ENCODE assay signal across 9 mouse cellular contexts in genomic region chr6:91160399-91160798, GRCm38 (mm10). TPM values are rescaled to one million over a fixed set of nuclear protein-coding genes. Genes with fewer than 3 reads are reported as not detected.
A peak's percentile ranks its signal among the peaks of the same experiment; 100 is the strongest.
DNase-seq lines count a peak whose midpoint lies in the region; ATAC-seq lines count a peak whose summit lies in the region.
"Had no signal": no experiment of that assay in that cellular context is flagged by ENCODE, and none has a peak within 500 bp of the region (broad histone marks: within the 10 kb centered on the region; RNA-seq: fewer than 3 reads in every experiment).

No protein-coding gene starts in this region.

- 0 out of 2 replicates have a peak, but pooled peaks cover 4% of the 10 kb centered on the region for H3K36me3 ChIP-seq in embryonic facial prominence, embryonic 15.5 days
- H3K36me3 ChIP-seq in midbrain, embryonic 15.5 days (replicated peaks), result no peaks in the 10 kb centered on the region

- H3K4me2 ChIP-seq in embryonic facial prominence, embryonic 15.5 days (replicated peaks), result no peak overlapping the region
- 0 out of 2 replicates have a peak overlapping the region, but pooled peaks have one; percentile 10 for H3K4me2 ChIP-seq in midbrain, embryonic 15.5 days

- intact Hi-C loops in heart, postnatal 14 days (cut with DNase I), result no loop called here

- WGBS in embryonic facial prominence, embryonic 15.5 days, result 39% methylated on average over 3 of the region's 3 CpGs
- WGBS in midbrain, embryonic 15.5 days, result 33% methylated on average over 3 of the region's 3 CpGs

- H3K4me3 ChIP-seq in embryonic facial prominence, embryonic 15.5 days (replicated peaks), result no peak overlapping the region
- no peak overlapping the region for H3K4me3 ChIP-seq in midbrain, embryonic 15.5 days

- H3K9me3 ChIP-seq in embryonic facial prominence, embryonic 15.5 days (replicated peaks), result no peaks in the 10 kb centered on the region
- H3K9me3 ChIP-seq in midbrain, embryonic 15.5 days, result no peaks in the 10 kb centered on the region

- H3K27ac ChIP-seq in embryonic facial prominence, embryonic 15.5 days (replicated peaks), result peak overlapping the region; percentile 66
- peak overlapping the region; percentile 64 for H3K27ac ChIP-seq in midbrain, embryonic 15.5 days

- DNase-seq in urinary bladder, postnatal 14 days (ENCODE audit: low spot score), result peak; percentile 58
- no peak for DNase-seq in urinary bladder, adult 2 months (ENCODE audit: low spot score)
- DNase-seq in heart, postnatal 14 days, result peak; percentile 58 to 62
- peak; percentile 51 to 61 for DNase-seq in layer of hippocampus, postnatal 10 days (ENCODE audit: low spot score in 2 of 2)
- DNase-seq in spleen, postnatal 14 days (ENCODE audit: low spot score in 2 of 2), result no peak

- peaks cover 72% of the 10 kb centered on the region for H3K4me1 ChIP-seq in embryonic facial prominence, embryonic 15.5 days
- peaks cover 67% of the 10 kb centered on the region for H3K4me1 ChIP-seq in midbrain, embryonic 15.5 days

- ATAC-seq in embryonic facial prominence, embryonic 15.5 days (ENCODE audit: insufficient number of reproducible peaks, low FRiP score, low TSS enrichment, low read depth), result no peak
- no peak for ATAC-seq in midbrain, embryonic 15.5 days (replicated peaks)
- ATAC-seq in inflammation-experienced regulatory T-cells, adult 6 months, result no peak

- no peaks in the 10 kb centered on the region for H3K27me3 ChIP-seq in embryonic facial prominence, embryonic 15.5 days
- H3K27me3 ChIP-seq in midbrain, embryonic 15.5 days (replicated peaks), result no peaks in the 10 kb centered on the region

- H3K9ac ChIP-seq in embryonic facial prominence, embryonic 15.5 days, result no peak overlapping the region
- no peak overlapping the region for H3K9ac ChIP-seq in midbrain, embryonic 15.5 days

RNA-seq across cellular contexts. Expression of gene Hdac11, which starts 3.9 kb away (rescaled TPM):
- polyA plus RNA-seq in urinary bladder, adult 2 months (2012; rRNA removed), result 24.2 and 26.6 TPM in 2 replicates
- polyA plus RNA-seq in embryonic facial prominence, embryonic 15.5 days (2015; fragmentation: Nextera tagmentation; extraction: Ambion mirVana), result 12.2 and 14.1 TPM in 2 replicates
- 10 to 100 TPM; 11.5 to 11.8 TPM for total RNA-seq in heart, postnatal 14 days (2021)
- 100 to 1,000 TPM in 1 of 2 experiments, 10 to 100 TPM in 1; 96.2 to 103 TPM for total RNA-seq in layer of hippocampus, postnatal 10 days (2021)
- 46.5 and 49.4 TPM in 2 replicates for polyA plus RNA-seq in midbrain, embryonic 15.5 days (2015; fragmentation: Nextera tagmentation; extraction: Ambion mirVana)
- 1 to 10 TPM in 2 of 3 experiments, under 1 TPM in 1; 0.80 to 1.5 (median 1.4) TPM for polyA plus RNA-seq in inflammation-experienced regulatory T-cells, adult 6 months (2017; shearing (Covaris generic))

RNA-seq across cellular contexts. Expression of gene Nup210, which starts 43.8 kb away (rescaled TPM):
- 1.3 and 2.8 TPM in 2 replicates for polyA plus RNA-seq in urinary bladder, adult 2 months (2012; rRNA removed)
- polyA plus RNA-seq in embryonic facial prominence, embryonic 15.5 days (2015; fragmentation: Nextera tagmentation; extraction: Ambion mirVana), result 9.2 and 9.9 TPM in 2 replicates
- total RNA-seq in heart, postnatal 14 days (2021), result 1 to 10 TPM; 4.5 to 6.0 TPM
- total RNA-seq in layer of hippocampus, postnatal 10 days (2021), result 10 to 100 TPM; 30.7 to 42.1 TPM
- polyA plus RNA-seq in midbrain, embryonic 15.5 days (2015; fragmentation: Nextera tagmentation; extraction: Ambion mirVana), result 22.0 and 22.5 TPM in 2 replicates
- 10 to 100 TPM; 51.5 to 81.0 (median 66.2) TPM for polyA plus RNA-seq in inflammation-experienced regulatory T-cells, adult 6 months (2017; shearing (Covaris generic))

RNA-seq across cellular contexts. Expression of gene Fbln2, which starts 51.9 kb away (rescaled TPM):
- polyA plus RNA-seq in urinary bladder, adult 2 months (2012; rRNA removed), result 60.4 and 68.7 TPM in 2 replicates
- polyA plus RNA-seq in embryonic facial prominence, embryonic 15.5 days (2015; fragmentation: Nextera tagmentation; extraction: Ambion mirVana), result 240 and 260 TPM in 2 replicates
- total RNA-seq in heart, postnatal 14 days (2021), result 100 to 1,000 TPM; 112 to 127 TPM
- total RNA-seq in layer of hippocampus, postnatal 10 days (2021), result 10 to 100 TPM; 15.2 to 16.4 TPM
- polyA plus RNA-seq in midbrain, embryonic 15.5 days (2015; fragmentation: Nextera tagmentation; extraction: Ambion mirVana), result 15.1 and 16.7 TPM in 2 replicates
- 1 to 10 TPM in 1 of 3 experiments, under 1 TPM in 1, not detected in 1; 0.22 to 1.2 TPM for polyA plus RNA-seq in inflammation-experienced regulatory T-cells, adult 6 months (2017; shearing (Covaris generic))
- total RNA-seq: hematopoietic stem cell, adult 5-6 weeks had no signal

Comparison
In these comparisons a context has a peak if more than half of its experiments do, and no peak if none do; other contexts are left out.
1. DNase-seq: peak in urinary bladder, postnatal 14 days (single experiment), heart, postnatal 14 days (2 of 2) and layer of hippocampus, postnatal 10 days (2 of 2); none in urinary bladder, adult 2 months (single experiment) and spleen, postnatal 14 days (0 of 2).